Mouse (Mus musculus): Measurements from ENCODE around the gene Lpar1.

DNA sequence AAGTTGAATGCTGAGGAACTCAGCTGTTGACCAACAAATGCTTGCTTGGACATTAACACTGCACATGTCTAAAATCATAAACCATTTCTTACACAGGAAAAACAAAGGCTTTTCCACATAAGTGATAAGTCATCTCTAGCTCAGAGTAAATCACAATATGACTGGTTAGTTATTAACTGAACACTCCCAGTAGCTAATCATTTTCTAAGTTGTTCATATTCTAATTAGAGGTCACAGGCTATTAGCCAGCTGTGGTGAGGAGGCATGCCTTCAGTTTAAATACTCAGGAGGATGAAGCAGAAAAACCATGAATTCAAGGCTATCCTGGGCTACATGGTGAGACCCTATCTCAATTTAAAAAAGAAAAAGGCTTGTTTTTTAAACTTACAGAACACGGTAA is 75.1 kb downstream of the Lpar1 start:
- TF ChIP-seq EP300 (optimal IDR thresholded peaks at IDR 0.05) (no peak), CTCF (IDR thresholded peaks at IDR 0.05; ENCODE audit: low read depth) (no peak)
